Mouse (Mus musculus) frontal cortex, adult (tissue): ENCODE measurements around the gene Vti1b.
"Not testable (repeated sequence)": the region's sequence is repeated elsewhere in the genome, so short reads cannot be mapped to it uniquely, and the experiment has no call there.

Experiments
- ATAC-seq: cut with Nextera tagmentation; 2 replicates; pipeline ENCODE4 v1.9.2; 2017; ENCODE audit warnings: mild to moderate bottlenecking, moderate library complexity, mixed read lengths; ENCODE audit not compliant: low TSS enrichment

Vti1b gene

DNA sequence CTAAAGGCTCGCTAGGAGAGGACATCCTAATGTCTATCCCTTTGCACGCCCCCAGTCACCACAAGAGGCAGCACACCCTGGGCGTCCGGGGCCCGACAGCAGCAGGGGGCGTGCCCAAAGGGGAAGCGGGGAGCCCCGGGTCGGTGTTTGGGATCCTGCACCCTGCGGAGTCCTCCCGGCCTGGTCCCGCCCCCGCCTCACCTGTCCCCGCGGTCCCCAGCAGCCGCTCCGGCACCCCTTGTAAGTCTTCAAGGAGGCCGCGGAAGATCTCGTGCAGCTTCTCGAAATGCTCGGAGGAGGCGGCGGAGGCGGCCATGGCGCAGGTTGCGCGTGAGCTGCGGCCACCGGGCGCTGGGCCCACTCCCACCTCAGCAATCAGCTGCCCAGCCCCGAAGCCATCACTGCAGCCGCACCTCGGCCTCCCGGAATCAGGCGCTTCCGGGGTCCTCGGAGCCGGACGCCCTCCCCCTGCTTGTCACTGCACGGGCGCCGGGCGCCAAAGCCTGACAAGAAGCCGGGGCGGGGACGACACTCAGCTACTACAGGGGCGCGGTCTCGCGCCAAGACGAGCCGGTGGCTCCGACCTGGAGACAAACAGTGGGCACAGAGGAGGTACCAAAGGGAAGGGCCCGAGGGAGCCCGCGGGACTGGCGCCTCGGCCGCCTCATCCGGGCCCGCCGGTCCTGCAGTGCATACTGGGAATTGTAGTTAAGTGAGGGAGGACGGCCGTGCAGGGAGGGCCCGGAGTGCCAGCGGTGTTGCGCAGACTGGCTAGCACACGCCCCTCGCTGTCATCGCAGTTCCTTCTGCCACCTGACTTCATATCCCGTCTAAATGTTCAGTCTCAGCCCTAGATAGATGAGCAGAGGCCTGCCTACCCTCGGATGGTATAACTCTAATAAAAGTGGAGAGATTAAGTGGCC lies at the start of gene Vti1b:
TSS of gene Vti1b (minus strand) at position 649 of the 923 bp plus-strand sequence.
- peak; percentile 96 for ATAC-seq

DNA sequence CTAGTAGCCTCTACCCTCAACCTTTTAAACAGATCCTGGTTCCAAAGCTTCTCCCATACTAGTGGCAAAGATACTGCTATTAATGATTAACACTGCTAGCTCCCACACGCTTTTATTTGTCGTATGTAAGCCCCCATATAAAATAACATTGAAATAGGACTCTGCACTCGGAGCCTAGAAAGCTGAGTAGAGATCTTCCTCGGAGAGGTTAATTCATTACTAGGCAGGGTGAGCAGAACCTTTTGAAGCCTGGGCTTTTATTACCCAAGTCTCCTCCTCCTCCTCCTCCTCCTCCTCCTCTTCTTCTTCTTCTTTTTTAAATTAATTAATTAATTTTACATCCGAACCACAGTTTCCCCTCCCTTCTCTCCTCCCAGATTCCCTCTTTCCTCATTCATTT lies 45.0 kb upstream of the Vti1b start:
- ATAC-seq: no peak

DNA sequence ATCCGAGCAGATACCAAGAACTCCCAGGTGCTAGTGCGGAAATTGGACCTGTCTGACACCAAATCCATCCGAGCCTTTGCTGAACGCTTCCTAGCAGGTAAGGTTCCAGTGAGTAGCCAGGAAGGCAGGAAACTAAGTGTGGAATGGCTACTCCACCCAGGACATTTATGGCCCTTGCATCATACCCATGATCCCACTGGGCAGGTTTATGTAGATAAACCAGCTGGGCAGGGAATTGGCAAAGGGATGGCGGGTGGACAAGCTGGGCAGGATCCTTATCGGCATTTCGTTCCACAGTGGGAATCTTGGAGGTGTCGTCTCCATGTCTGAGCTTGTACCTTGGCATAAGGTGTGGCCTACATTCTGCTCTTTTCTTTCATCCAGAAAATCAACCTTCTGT lies 39.0 kb upstream of the Vti1b start:
- no peak for ATAC-seq

DNA sequence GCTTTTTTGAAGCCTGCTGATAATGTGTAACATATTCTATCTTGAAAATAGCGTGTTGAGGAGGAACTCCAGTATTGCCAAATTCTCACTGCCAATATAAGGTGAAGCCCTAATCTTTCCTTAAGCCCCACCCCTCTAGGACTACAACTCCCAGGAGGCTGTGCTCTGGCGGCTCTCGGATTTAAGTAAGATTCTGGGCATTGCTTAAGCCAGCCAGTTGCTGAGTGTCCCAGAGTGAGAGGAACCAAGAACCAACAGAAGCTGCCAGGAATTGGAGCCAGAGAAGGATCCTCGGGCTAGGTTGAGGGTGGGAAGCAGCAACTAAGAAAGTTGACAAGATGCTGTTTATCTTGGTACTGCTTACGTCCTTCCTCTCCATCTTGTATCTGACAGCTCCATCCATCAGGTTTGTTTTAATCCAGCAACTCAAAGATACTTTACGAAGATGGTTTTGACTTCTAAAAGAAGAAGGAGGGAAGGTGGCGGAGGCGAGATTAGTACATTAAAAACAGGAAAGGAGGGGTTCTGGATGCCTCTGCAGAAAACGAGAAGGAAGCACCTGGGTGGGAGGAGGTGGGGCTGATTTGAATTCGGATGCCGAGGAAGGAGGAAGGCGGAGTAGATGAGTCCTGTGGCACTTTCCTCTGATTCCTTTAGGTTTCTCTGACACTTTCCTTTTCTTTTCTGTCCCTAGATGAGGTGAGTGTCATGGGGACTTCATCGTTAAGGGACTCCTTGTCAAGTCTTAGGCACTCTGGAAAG lies 36.4 kb upstream of the Vti1b start, which contains the start of gene Rdh12:
TSS of gene Rdh12 (plus strand) at position 212 of the 762 bp plus-strand sequence.
- peak; percentile 100 for ATAC-seq

DNA sequence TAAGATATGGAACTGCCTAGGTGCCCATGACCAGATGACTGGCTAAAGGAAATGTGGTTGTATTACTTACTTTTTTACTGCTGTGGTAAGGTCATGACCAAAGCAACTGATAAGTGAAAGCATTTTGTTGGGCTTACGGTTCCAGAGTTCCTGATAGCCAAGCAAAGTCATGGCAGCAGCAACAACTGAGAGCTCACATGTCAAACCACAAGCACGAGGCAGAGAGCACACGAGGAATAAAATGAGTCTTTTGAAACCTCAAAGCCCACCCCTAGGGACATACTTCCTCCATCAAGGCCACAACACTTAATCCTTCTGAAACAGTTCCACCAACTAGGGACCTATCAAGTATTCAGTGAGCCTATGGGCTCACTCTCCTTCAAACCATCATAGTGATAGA lies 29.4 kb upstream of the Vti1b start:
- ATAC-seq: no peak

DNA sequence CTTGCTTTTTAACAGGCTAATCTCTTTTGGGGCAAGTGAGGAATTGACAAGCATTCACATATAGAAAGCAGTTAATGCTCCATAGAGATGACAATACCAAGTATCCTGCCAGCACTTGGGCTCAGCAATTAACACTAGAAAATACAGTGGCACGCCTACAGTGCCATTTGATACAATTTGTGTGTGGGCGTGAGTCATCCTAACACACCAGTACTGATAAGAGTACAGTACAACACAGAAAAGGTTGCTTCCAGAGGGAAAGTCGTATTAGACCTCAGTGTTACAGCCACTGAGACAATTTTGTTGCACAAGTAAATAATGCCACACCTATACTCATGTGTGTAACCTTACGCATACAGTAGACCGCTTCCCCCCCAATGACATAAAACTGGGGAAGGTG lies 24.6 kb upstream of the Vti1b start:
- no peak for ATAC-seq

DNA sequence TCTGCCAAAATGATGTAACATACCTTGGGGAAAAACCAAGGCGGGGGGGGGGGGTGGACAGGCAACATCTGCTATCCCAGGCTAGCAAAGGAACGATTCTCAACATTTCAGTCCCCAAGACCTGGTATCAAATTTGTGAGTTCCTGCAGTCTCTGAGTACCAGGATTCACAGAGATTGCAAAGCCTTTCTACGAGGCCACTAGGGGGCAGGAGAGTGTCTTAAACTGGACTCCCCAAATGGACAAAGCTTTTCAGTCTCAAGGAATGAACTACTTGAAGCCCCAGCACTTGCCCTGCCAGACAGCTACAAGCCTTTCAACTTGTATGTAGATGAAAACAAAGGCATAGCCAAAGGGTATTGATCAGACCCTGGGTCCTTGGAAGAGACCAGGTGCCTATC lies 21.0 kb upstream of the Vti1b start:
- ATAC-seq: no peak

DNA sequence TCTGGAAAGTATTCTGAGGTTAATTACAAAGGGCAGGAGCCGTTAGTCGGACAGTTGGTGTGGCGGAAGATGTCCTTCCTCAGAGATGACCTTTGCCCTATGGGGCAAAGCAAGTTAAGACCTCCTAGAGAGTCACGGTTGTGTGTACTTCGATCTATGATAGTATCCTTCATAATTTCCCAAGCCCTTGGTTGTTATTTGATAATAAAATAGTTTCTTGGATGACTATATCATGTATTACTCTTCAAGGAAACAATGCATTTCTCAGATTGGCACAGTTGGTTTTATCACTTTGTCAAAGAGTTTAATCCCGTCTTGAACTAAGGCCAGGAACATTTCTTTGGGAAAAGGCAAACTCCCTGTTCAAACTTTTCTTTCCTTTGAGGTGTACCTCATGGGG lies 19.7 kb upstream of the Vti1b start, which contains the start of gene Rdh11:
TSS of gene Rdh11 (minus strand) at position 101 of the 400 bp plus-strand sequence.
- no peak for ATAC-seq

DNA sequence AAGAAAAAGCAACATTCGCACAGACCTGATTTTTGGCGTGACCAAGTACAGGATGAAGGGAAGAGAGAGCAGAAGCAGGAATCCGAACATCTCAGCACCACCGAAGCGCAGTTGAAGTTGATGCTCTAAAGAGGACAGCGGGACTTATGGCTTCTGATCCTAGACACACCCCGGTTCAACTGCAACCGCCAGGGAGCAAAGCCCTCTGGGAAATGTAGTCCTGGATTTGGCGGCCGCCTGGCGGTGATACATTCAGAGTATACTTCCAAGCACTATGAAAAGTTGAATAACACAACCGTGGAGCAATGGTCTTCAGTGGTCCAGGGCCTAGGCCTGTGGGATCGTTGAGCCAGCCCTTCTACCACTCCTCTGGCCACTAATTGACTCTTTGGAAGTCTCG lies 19.2 kb upstream of the Vti1b start:
- peak; percentile 95 for ATAC-seq

DNA sequence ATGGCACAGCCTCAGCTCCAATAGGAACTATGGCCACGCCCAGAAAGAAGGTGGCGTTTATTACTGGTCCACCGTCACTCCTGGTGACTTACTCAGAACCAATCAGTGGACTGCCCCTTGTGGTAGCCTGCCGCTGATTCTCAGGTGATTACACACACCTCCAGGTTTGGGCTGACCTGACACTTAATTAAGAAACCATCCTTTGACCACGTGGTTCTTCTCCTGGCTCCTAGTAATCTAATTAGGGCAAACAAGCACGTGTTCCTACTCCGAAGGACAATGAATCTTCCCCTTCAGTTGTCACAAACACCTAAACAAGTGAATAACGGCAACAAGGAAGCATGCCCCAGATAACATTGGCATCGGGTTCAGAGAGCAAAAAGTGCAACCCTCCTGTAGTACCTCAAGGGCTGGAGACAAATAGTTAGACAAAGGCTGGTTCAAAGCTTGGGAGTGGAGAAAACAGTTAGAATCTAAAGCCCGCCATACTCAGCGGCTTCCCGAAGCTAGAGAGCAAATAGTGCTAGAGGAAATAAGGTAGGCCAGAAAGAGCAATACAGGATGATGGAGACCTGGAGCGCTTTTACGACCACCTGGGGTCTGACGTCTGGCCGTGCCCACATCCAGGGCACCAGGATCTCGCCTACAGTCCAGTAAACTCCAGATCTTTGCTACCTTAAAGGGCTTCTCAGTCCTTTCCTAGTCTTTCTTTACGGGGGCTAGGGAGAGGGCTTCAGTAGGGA lies 18.6 kb upstream of the Vti1b start:
- peak; percentile 94 for ATAC-seq

DNA sequence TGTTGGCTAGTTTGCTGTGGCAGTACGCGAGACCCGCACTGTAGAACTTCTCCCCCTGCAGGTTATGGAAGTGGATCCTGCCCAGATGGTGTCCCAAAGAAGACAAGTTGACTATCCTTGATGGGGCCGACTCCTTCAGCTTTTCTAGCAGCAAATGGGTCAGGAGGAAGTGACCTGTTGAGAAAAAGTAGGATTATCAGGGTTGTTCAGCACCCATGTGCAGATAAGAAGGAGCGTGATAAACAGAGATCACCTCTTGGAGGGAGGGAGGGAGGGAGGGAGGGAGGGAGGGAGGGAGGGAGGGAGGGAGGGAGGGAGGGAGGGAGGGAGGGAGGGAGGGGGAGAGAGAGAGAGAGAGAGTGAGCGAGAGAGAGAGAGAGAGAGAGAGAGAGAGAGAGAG lies 12.7 kb upstream of the Vti1b start:
- ATAC-seq: not testable (repeated sequence)

DNA sequence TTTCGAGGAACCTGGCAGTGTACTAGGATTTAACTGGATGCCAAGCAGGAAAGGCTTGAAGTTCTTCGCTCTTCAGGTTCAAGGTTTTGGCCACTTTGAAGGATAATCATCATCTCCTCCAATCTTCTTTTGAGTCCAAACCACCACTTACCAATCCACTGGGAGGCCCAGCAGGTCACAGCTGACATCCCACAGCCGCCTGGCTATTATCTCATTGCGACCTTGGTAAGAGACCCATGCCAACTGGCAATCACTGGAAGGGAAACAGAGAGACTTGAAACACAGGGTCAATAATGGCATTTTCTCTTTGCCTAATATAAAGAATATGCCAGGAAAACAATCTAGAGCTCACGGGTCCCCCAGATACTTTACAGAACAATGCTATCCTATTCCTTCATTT lies 3.5 kb upstream of the Vti1b start:
- no peak for ATAC-seq

DNA sequence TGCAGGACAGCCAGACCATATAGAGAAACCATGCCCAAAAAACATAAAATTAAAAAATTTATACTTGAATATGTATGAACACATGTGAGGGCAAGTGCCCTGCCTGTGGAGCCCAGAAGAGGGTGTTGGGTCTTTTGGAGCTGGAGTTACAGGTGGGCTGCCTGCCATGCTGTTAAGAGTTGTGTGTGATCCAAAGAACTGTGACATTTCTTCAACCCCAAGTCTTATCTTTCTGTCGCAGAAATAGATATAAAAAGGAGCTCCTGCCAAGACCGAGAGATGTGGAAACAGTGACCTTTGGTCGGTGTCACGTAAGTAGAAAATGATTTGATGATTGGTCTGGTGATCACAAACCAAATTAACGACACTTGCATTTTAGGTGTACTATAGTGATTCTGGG lies 1.3 kb upstream of the Vti1b start:
- ATAC-seq: no peak

DNA sequence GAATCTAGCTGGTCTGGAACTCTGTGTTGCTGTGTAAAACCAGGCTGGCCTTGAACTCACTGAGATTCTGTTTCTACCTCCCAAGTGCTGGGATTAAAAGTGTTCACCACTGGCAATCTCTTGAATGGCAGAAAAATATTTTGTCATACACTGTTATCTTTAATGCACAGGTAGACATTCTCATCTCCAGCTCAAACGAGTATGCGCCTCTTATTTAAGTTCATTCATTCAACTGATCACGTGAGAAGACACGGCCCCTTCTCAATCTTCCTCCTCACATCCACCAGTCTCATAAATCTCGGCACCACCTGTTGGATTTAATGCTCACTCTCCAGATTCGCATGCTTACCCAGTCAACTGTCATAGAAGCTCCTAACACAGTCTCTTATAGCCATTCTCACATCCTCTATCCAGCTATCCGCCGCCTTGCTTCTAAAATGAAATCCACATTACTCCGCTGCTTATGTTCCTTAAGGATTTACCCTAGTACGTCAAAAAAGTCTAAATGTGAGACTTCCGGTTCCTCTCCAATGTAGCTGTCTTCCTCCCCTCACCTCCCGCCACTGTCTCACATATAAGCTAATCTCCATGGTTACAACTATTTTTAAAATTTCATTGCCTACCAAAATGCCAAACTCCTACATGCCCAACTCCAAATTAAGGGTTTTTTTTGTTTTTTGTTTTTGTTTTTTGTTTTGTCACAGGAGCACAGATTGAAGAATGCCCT lies 1.0 kb downstream of the Vti1b start:
- ATAC-seq: peak; percentile 31; the same call in 1 of the 2 replicates

DNA sequence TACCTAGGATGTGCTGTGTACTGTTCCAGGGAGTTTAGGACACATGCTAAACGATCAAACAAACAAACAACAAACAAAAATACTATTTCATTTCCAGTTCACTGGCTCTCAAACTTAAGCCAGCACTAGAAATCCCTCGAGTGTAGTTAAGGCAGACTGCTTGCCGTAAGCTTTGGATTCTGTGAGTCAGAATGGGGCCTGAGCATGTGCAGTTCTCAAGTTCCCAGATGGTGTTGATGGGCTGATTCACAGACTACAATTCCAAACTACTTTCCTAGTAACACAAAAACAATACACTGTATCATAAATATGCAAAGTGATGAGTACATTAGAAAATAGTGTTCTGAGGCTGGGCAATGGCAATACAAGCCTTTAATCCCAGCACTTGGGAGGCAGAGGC lies 2.0 kb downstream of the Vti1b start:
- ATAC-seq: no peak

DNA sequence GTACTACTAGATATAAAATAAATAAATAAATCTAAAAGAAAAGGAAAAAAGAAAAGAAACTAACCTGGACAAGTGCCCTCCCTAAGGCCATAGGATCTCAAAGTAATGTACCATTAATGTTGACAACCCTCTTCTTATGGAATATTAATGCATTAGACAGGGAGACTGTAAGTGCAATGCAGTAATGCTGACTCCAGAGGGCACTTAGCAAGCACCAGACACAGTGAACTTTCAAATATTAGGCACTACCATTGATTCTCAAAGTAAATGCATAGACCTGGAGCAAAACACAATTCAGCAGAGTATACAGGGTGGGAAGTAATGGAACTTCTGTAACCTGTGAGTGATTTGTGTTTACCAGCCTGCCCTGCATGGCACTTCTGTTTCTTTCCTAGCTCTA lies 3.3 kb downstream of the Vti1b start:
- no peak for ATAC-seq

DNA sequence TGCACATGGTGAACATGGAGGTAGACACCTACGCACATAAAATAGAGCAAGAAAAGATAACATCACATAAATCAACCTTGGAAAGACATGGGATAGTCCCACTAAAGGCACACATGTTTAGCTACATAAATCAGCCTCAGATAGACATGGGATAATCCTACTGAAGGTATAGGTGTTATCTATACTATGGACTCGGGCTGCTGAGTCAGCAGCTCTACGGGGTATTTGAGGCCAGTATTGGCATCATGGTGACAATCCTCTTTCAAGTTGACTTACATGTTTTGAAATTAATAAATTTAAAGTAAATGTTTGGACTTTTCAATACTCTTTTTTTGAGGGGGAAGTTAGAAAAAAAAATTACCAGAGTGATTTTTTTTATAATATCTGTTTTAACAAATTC lies 9.6 kb downstream of the Vti1b start:
- ATAC-seq: no peak

DNA sequence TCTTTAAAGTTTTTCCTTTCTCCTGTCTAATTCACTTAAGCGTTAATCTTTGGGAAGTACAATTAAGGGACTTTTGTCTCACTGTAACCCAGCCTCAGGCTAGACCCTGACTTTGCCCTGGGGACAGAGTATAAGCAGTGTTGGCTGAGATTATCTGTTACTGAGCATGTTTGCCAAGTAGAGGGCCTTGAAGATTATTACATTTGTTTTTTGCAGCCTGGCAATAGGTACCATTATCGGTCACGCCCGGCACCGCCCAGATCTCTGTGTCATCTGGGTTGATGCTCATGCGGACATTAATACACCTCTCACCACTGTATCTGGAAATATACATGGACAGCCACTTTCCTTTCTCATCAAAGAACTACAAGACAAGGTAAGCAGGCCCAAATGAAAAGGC lies 22.8 kb downstream of the Vti1b start:
- no peak for ATAC-seq

DNA sequence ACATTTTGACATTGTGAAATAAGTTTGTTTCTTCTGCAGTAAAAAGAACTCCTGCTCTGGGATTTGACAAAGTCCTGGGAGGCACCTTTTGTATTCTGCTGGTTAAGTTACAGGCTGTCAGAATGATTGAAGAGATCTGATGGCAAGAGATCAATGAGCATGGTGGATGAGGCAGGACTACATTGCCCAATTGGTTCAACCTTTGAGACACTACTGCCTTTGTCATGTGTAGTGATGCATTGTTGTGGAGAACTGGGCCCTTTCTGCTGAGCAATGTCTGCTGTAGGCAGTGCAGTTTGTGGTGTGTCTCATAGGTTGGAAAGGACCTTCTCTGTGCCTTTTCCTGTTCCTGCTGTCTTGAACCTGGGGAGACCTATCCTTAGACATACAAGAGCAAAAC lies 31.1 kb downstream of the Vti1b start:
- ATAC-seq: no peak

DNA sequence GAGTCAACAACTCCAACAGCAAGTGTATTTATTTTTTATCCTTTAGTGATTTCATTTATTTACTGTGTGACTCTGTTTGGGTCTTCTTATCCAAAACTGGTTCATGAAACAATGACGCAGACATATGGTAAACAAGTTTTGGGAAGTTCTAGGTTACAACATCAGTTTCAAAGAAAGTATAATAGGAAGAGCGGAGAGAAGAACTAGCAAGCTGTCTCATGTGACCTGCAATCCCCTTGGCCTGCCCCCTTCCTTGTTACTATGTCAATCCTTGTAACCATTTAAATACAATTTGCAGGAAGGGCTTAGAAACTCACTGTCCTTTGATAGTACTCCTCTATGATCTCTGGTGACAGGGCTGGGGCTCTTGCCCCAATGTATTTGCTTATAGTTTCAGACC lies 31.7 kb downstream of the Vti1b start:
- ATAC-seq: no peak

DNA sequence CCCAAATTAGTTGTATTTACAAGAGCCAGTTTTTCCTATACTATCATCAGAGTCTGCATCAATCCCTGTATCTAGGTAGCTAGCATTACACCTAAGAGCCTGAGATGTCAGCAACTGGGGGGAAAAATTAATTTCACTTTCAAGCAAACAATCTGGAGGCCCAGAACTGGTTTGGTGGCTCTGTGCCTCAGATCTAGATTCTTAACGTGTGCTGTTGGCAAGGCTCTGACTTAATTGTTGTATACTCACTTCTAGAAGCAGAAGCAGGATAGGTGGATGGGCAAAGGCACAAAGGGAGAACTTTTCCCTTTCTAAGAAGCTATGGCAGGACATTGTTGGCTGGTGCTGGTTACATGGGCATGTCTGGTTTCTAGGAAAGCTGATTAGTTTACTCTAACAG lies 33.0 kb downstream of the Vti1b start:
- no peak for ATAC-seq

DNA sequence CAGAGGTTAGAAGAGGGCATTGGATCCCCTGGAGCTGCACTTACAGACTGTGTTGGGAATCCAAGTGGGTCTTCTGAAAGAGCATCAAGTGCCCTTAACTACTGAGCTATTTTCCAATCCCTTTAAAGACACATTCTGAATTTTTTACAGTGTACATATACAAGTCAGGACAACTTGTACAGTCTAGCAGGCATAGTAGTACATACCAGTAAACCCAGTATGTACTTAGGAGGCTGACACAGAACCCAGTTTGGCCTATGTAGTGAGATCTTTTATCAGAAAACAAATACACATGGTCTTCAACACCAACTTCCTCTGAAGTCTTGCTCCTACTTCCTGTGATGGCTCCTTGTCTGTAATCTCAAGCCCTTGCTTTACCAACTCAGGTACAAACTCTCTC lies 33.5 kb downstream of the Vti1b start:
- no peak for ATAC-seq
